Comparison of ENCODE assay signal across 14 mouse cellular contexts in genomic region chr10:83099669-83100068, GRCm38 (mm10).
DNase-seq lines count a peak whose midpoint lies in the region; ATAC-seq and TF ChIP-seq lines count a peak whose summit lies in the region.
"Had no signal": no experiment of that assay in that cellular context is flagged by ENCODE, and none has a peak within 500 bp of the region (broad histone marks: within the 10 kb centered on the region; RNA-seq: fewer than 3 reads in every experiment).

No protein-coding gene starts in this region.

- WGBS in liver, postnatal 0 days (ENCODE audit: insufficient replicate concordance) = 78% methylated on average over 3 of the region's 3 CpGs
- 78% methylated on average over 3 of the region's 3 CpGs for WGBS in liver, embryonic 12.5 days (ENCODE audit: insufficient replicate concordance)
- WGBS in heart, embryonic 11.5 days (ENCODE audit: insufficient replicate concordance) = 78% methylated on average over 3 of the region's 3 CpGs

- no peak for DNase-seq in gastrocnemius, adult 2 months
- no peak for DNase-seq in gastrocnemius, adult 8-10 months (ENCODE audit: low spot score in 2 of 2)
- no peak for DNase-seq in liver, postnatal 0 days
- DNase-seq in adipocyte (ENCODE audit: low spot score) = peak; percentile 43
- peak; percentile 64 for DNase-seq in retina, embryonic 14.5 days (ENCODE audit: low spot score)
- DNase-seq in urinary bladder, postnatal 10 days (ENCODE audit: low spot score) = no peak
- DNase-seq: cerebellum, adult 11 months; gastrocnemius, postnatal 10 days; thymus, postnatal 14 days had no signal

- peak; percentile 15; the same call in 1 of the 2 replicates for TF ChIP-seq CTCF in gastrocnemius, adult 2 months (IDR thresholded peaks at IDR 0.05)
- TF ChIP-seq CTCF in liver, postnatal 0 days (IDR thresholded peaks at IDR 0.05; ENCODE audit: low read depth) = peak; percentile 47

- H3K4me3 ChIP-seq in gastrocnemius, adult 2 months = no peak overlapping the region
- no peak overlapping the region for H3K4me3 ChIP-seq in liver, postnatal 0 days (ENCODE audit: low read depth, low read length)
- H3K4me3 ChIP-seq in liver, embryonic 12.5 days = no peak overlapping the region
- no peak overlapping the region for H3K4me3 ChIP-seq in heart, embryonic 11.5 days (ENCODE audit: low read depth, low read length)
- H3K4me3 ChIP-seq: heart, embryonic 12.5 days; hindbrain, embryonic 12.5 days; limb, embryonic 10.5 days had no signal

- H3K9me3 ChIP-seq in liver, postnatal 0 days (ENCODE audit: low read length) = no peaks in the 10 kb centered on the region
- H3K9me3 ChIP-seq in liver, embryonic 12.5 days (replicated peaks) = no peaks in the 10 kb centered on the region
- no peaks in the 10 kb centered on the region for H3K9me3 ChIP-seq in heart, embryonic 11.5 days (replicated peaks; ENCODE audit: control insufficient read depth, low read length)
- H3K9me3 ChIP-seq: heart, embryonic 12.5 days; hindbrain, embryonic 12.5 days; limb, embryonic 10.5 days had no signal

- H3K4me1 ChIP-seq in liver, postnatal 0 days (ENCODE audit: insufficient read depth) = peaks cover 6% of the 10 kb centered on the region
- peaks cover 32% of the 10 kb centered on the region for H3K4me1 ChIP-seq in liver, embryonic 12.5 days
- peaks cover 3% of the 10 kb centered on the region; the same call in 1 of the 2 replicates for H3K4me1 ChIP-seq in heart, embryonic 11.5 days (ENCODE audit: control insufficient read depth, insufficient read depth, low read length)

- no peak for ATAC-seq in liver, postnatal 0 days
- no peak for ATAC-seq in liver, embryonic 12.5 days
- no peak for ATAC-seq in heart, embryonic 11.5 days (replicated peaks; ENCODE audit: insufficient number of reproducible peaks, low FRiP score, low TSS enrichment)

- no peak overlapping the region for H3K27ac ChIP-seq in gastrocnemius, adult 2 months
- H3K27ac ChIP-seq in liver, postnatal 0 days (ENCODE audit: low read depth) = no peak overlapping the region
- no peak overlapping the region for H3K27ac ChIP-seq in liver, embryonic 12.5 days
- H3K27ac ChIP-seq in heart, embryonic 11.5 days (ENCODE audit: low read depth, low read length) = no peak overlapping the region
- H3K27ac ChIP-seq: hindbrain, embryonic 12.5 days had no signal

- intact Hi-C loops in gastrocnemius, adult 2 months (cut with DNase I) = loop anchor here (5.0 kb wide), 1 partner anchor 112 kb away; the partner anchor contains the start of gene Chst11

- H3K36me3 ChIP-seq in liver, postnatal 0 days (replicated peaks; ENCODE audit: insufficient read depth, low read length) = no peaks in the 10 kb centered on the region
- H3K36me3 ChIP-seq in liver, embryonic 12.5 days = no peaks in the 10 kb centered on the region
- no peaks in the 10 kb centered on the region for H3K36me3 ChIP-seq in heart, embryonic 11.5 days (ENCODE audit: control insufficient read depth, insufficient read depth, low read length)
- H3K36me3 ChIP-seq: heart, embryonic 12.5 days; hindbrain, embryonic 12.5 days; limb, embryonic 10.5 days had no signal

- TF ChIP-seq EP300 in liver, postnatal 0 days (IDR thresholded peaks at IDR 0.05; ENCODE audit: low read depth) = no peak

- no peaks in the 10 kb centered on the region for H3K27me3 ChIP-seq in liver, postnatal 0 days (ENCODE audit: insufficient read depth, low read length)
- H3K27me3 ChIP-seq in liver, embryonic 12.5 days (replicated peaks) = no peaks in the 10 kb centered on the region
- H3K27me3 ChIP-seq in heart, embryonic 11.5 days (ENCODE audit: control insufficient read depth, insufficient read depth, low read length) = no peaks in the 10 kb centered on the region
- H3K27me3 ChIP-seq: heart, embryonic 12.5 days; hindbrain, embryonic 12.5 days had no signal

- no peak overlapping the region for H3K9ac ChIP-seq in liver, postnatal 0 days (replicated peaks)
- no peak overlapping the region for H3K9ac ChIP-seq in liver, embryonic 12.5 days
- no peak overlapping the region for H3K9ac ChIP-seq in heart, embryonic 11.5 days (ENCODE audit: low read depth, low read length)
- H3K9ac ChIP-seq: heart, embryonic 12.5 days; hindbrain, embryonic 12.5 days had no signal

- no peak overlapping the region for H3K4me2 ChIP-seq in liver, postnatal 0 days (ENCODE audit: low read depth, low read length)
- H3K4me2 ChIP-seq in liver, embryonic 12.5 days = no peak overlapping the region
- no peak overlapping the region for H3K4me2 ChIP-seq in heart, embryonic 11.5 days
- H3K4me2 ChIP-seq: heart, embryonic 12.5 days; hindbrain, embryonic 12.5 days had no signal

Comparison
In these comparisons a context has a peak if more than half of its experiments do, and no peak if none do; other contexts are left out.
1. DNase-seq: peak in adipocyte (single experiment) and retina, embryonic 14.5 days (single experiment); none in gastrocnemius, adult 2 months (single experiment), gastrocnemius, adult 8-10 months (0 of 2), liver, postnatal 0 days (single experiment) and urinary bladder, postnatal 10 days (single experiment).